Mouse (Mus musculus): ENCODE measurements around the gene March7.

March7 gene

DNA sequence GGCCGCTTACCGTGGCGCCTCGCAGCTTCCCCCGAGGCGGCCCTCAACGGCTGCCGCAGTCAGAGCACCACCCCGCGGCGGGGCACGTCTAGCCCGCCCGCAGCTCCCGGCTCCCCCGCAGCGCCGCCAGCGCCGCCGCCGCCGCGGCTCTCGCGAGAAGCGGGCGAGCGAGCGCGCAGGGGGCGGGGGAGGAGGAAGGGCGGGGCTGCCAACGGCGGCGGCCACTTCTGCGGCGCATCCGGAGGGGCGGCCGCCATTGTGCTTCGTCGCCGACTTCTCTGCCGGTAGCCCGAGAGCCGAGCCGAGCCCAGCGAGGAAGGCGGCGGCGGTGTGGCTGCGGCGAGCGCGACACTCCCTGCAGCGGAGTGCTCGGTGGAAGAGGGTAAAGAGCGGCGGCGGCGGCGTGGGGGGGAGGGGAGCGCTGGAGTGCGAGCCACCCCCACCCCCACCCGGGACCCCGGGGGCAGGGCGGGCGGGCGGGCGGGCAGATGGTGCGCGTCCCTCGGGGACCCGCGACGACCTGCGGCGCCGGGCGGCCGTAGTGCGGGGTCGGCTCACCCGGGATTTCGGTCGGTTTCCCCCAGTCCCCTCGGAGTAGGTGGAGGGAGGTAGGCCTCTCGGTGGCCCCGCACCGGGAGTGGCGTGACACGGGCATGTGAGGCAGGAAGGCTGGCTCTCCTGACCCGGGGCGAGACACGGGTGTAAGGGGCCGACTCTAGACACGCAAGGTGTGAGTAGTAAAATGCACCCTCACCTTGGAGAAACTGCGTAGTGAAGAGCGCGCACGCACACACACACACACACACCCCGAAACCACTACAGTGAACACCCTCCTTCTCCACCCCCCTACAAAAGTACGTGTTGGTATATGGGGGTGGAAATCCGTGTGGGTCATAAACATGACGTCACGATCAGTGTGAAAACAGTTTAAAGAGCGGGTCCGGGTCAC lies at the start of gene March7, which contains the start of gene Baz2b:
March7 (plus strand) TSS at position 185 of the 949 bp plus-strand sequence.
Baz2b (minus strand) TSS at position 137 of the 949 bp plus-strand sequence.
- DNase-seq = peak; percentile 87

DNA sequence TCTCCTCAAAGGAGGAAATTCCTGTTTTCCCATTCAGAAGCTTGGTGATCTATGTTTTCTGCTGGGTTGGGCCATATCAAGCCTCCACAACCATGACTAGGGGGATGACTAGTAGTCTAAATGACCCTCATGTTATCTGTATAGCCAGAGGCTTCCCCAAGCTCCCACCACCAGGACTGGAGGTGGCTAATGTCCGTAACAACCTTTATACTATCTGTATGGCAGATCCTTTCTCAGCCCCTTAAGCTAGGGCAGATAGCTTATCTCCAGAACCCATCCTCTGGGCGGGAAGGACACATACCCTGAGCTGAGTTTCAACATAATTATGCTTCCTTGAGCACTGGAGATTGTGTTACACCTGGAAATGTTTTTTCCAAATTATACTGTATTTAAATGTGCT lies 45.9 kb upstream of the March7 start:
- no peak for DNase-seq

DNA sequence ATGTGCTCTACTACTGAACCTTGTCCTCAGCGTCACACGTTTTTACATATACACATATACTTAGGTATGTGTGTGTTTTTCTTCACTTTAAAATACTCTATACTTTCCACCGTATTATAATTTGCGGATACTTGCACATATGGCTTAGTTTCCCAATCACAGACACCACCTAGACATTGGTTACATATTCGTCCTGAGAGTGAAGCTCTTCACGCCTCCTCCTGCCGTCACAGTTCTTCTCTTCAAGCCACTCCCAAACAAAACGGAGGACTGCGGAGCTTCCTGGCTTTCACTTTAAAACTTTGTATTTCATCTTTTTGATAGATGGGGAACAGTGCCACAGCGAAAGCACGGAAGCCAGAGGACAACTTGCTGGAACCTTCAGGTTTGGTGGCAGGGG lies 44.0 kb upstream of the March7 start:
- no peak for DNase-seq

DNA sequence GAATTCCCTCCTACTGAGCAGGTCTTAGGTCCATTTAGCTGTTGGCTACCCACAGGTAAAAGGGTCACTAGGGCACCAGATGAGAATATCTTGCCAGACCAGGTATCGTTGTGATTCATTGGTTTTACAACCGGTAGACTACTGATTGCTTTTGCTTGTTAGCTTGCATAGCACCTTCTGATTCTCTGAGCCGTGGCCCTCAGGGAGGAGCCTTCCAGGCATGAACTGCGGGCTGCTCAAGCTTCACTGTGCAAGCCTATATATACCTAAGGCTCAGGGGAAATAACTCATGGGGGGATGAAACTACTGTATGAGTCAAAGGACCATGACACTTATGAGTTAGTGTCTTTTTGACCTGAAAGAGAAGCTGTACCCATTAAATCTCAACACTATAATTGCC lies 42.8 kb upstream of the March7 start:
- no peak for DNase-seq

DNA sequence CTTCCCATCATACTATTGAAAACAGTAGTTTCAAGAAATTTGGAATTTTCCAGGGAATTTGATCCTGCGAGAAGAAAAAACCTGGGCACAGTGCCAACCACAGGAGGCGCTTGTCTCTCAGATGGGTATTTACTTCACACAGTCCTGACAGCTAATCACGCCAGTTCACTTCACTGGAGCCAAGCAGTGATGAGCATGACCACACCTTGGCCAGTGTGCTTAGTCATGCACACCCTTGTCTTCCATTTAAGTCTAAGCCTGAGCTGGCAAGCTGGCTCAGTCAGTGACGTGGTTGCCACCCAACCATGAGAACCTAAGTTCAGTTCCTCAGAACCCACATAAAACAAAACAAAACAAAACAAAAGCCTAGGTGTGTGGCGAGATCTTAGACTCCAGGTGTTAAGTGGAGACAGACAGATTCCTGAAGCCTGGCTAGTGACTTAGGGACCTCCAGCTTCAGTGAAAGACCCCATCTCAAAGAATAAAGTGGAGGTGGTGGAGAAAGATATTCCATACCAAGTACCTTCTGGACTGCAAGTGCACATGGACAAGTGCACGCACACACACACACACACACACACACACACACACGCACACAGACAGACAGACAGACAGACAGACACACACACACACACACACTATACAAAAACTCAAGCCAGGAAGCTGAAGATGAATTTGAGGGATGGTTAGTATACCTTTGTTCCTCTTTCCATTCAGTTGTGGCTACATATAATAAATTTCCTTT lies 37.7 kb upstream of the March7 start:
- DNase-seq = peak; percentile 9

DNA sequence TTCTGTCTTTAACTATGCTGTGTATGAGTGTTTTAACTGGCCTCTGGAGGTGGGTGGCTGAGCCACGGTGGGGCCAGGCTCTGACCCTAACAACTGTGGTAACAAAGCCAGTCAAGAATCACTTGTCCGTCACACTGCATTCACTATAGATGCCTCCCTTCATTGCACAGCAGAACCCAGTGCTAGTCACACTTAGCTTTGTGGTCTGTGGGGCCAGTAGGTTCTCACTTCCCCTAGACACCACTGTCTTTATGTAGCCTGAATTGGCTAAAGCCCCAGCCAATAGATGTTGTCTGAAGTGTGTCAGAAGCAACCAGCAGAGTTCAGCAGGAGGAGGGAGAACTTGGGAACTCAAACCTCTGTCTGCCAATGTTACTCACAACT lies 37.2 kb upstream of the March7 start:
- peak; percentile 60 for DNase-seq

DNA sequence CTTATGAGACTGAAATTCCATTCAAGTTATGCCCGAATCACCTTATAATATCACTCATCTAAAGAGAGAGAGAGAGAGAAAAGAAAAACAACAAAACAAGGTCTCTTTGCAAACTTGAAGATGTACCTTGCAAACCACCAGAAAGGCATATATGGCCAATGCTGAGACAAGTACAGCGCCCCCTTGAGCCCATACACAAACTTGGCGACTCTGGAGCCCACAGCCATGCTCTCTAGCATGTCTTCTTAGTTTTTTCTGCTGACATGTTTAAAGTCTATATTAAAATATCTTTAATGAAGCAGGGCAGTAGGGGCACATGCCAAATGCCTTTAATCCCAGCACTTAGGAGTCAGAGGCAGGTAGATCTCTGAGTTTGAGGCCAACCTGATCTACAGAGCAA lies 36.5 kb upstream of the March7 start:
- DNase-seq = no peak

DNA sequence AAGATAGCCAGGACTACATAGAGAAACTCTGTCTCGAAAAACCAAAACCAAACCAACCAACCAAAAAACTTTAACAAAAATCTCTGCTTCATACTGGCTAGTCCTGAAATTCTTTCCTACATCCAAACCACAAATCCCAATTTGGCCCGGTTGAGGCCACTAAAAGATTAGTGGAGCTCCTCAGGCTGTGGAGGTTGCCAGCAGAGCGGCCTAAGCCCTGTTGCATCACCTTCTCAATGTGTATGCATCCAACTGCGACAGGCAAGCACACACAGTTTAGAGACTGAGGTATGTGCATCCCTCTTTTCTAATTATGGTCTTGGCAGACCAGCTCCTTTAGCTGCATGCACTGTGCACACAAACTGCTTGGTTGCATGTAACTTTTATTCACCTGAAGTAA lies 36.1 kb upstream of the March7 start:
- DNase-seq = no peak

DNA sequence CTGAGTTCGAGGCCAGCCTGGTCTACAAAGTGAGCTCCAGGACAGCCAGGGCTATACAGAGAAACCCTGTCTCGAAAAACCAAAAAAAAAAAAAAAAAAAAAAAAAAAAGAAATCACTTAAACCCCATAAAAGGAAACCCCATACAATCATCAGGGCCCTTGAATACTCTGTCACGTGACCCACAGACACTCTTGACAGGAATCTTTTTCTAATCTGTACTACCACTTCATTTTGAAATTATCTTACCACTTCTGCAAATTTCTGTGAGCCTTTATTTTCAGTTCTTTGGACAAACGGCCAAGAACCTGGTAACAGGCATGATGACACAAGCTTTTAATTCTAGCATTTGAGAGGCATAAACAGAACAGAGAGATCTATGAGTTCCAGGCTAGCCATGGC lies 34.6 kb upstream of the March7 start:
- no peak for DNase-seq

DNA sequence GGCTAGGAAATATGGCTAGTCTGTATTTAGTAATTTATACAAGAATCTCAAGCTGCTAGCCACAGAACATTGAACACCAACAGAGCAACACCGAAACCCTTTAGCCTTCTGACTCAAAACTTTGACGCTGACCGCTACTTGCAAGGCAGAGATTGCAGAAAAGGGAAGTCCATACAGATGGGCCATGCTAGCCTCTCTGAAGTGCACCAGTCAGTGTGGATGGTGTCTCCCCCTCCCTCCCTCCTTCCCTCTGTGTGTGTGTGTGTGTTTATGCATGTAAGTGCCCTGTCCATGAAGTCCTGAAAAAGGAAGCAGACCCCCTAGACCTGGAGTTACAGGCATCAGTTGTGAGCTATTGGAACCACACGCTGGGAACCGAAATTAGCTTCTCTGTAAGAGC lies 33.6 kb upstream of the March7 start:
- DNase-seq = peak; percentile 21

DNA sequence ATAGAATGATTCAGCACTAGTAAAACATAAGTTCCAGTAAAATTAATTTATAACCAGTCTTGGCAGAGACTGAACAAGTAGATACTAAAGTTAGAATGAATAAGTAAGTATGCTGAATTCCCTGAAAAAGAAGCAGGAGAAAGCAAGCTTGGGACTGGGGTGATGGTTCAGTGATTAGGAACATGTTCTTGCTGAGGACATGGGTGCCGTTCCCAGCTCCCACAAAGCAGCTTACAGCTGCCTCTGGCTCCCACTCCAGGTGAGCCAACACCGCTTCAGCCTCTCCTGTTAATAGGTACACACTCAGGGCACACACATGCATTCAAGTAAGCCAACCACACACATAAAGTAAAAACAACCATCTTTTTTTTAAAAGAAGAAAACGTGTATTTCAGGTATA lies 32.2 kb upstream of the March7 start:
- no peak for DNase-seq

DNA sequence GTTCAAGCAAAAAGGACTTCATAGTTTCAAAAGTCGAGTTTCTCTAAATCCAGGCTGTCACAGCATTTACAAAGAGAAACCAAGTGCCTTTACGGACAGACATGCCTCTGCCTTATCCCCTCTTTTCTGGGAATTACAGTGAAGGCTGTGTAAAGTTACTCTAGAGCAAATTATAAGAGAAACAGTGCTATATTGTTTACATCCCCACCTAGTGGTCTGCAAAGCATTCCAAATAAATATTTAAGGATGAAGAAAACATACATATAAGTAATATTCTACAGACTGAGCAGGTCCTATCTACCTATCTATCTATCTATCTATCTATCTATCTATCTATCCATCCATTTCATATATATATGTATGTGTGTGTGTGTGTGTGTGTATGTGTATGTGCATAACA lies 28.0 kb upstream of the March7 start:
- no peak for DNase-seq

DNA sequence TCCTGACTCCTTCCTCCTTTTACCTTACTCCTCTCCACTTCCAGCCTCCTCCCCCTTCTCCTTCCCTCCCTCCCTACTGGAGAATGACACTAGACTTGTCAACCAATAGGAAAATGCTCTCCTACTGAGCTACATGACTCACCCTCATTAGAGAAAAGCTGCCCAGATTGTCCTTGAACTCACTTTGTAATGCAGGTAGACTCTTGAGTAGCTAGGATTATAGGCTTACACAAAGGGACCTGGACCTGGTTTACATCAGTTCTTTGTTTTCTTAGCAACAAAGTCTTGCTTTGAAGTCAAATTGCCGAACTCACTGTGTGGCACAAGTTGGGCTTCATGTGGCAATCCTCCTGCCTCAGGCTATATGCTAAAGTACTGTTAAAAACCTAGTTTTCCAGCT lies 12.8 kb upstream of the March7 start:
- no peak for DNase-seq

DNA sequence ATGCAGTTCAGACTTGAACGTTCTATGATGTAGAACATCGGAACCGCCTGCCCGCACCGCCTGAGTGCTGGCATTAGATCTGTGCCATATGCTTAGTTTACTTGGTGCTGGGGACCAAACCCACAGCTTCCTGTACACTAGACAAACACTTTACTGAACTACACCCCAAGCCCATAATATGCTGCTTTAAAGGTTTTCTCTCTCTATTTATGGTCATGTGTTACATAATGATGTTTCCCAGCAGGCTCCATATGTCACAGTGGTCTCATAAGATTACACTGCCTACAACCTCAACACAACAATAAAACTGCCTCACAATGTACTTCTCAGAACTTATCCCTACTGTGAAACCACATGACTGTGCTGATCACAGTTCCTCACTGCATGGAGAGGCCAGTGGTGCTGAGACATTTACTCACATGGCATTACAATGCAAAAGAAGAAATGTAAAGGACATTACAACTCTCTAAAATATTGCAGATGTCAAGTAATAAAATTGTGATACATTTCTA lies 9.6 kb upstream of the March7 start:
- no peak for DNase-seq

DNA sequence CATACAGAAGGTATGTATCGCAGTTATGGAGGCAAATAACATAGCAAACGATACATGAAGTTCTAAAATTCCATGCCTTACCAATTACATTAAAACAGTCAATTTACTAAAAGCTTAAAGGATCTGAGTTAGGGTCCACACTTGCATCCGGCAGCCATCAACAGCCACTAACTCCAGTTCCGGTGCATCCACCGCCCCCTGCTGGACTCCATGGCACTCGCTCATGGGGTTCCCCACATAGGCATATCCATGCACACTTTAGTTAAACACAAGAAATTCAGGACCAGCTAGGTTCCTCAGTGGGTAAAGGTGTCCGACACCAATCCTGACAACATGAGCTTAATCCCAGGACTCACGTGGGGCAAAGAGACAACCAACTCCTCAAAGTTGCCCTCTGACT lies 9.0 kb upstream of the March7 start:
- no peak for DNase-seq

DNA sequence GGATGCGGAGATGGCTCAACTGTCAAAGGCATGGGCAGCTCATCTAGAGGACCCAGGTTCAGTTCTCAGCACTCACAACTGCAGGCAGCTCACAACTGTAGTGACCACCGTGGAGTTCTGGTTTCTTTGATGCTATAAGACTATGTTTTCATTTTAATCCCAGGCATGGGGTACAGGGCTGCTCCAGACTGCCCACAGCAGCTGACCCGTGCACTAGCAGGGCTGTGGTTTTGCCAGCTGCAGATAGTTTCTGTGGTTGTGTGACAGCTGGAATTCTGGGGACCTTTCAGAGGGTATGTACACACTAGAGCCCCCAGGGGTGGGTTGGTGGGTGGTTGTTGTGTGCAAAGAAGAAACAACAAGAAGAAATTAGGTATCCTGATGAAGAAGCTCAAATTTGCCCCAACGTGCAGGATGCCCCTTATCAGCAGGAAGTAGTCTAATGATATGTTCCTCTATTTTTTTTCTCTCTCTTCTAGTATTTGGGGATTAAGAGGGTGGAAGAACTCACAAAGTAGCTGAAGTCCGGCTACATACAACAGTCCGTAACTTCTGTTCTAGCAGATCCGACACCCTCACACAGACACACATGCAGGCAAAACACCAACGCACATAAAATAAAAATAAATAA lies 6.7 kb upstream of the March7 start:
- no peak for DNase-seq

DNA sequence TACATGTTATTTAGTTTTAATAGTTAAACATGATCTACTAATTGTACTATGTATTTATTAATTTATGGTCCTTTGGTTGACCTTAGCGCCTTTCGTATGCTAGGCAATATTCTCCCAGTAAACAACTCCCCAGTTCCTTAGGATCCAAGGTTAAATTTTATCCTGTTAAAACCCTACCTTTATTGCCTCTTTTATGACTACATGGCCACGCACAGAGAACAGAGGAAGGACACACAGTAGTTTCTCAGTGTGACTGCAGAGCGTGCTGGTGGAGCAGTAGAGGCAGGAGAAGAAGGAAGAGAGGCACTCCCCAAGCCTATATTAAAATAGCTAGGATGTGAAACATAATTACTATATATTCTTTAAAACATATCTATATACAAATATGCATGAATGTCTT lies 6.0 kb upstream of the March7 start:
- no peak for DNase-seq

DNA sequence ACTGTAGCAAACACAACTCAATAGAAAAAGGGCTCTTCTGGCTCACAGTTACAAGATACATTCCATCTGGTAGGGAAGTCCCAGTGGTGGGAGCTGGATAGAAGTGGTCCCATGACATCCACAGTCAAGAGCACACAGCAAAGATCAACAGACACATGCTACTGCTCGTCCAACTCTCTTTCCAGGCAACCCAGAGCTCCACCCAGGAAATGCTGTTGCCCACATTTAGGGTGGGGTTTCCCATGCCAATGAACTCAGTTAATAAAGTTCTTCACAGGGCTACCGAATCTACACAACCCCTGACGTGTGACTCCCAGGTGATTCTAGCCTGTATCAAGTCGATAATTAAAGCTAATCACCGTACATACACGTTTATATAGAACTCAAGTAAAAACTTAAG lies 5.5 kb upstream of the March7 start:
- DNase-seq = no peak

DNA sequence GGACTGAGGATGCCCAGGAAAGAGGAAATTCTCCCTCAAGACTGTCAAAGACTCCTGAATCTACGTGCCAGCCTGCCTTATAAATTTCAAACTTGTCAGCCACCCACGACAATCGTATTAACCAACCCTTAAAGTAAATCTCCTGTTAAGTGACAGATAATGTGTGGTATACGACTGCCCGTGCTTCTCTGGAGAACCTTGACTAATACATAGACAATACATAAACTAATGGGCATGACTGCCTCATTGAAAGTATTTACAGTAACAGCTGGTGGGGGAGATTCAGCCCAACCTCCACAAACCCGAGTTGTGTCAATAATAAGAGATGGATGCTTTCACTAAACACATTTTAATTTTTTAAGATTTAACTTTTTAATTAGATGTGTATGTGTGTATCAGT lies 3.9 kb upstream of the March7 start:
- DNase-seq = no peak

DNA sequence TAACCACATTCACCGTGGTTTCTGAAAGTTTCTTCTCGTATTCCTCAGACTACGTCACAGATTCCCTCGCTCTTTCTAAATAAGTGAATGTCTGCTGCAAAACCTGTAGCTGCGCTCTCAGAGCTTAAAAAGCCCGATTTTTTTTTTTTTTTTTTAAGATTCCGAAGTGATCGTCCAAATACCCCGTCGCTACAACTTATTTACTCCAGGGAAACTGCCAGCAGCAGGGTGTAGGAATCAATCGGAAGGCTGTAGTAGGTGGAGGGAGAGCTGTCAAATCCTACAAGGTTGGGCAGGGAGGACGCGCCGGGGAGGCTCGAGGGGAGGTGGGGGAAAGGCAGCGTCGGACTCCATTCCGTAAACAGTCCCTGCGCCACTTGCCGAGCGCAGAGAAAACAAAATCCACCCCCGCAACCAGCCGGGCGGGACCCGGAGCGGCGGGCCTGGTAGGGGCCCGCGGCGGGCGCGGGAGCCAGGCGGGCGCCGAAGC lies 520 bp upstream of the March7 start:
- DNase-seq = peak; percentile 35

DNA sequence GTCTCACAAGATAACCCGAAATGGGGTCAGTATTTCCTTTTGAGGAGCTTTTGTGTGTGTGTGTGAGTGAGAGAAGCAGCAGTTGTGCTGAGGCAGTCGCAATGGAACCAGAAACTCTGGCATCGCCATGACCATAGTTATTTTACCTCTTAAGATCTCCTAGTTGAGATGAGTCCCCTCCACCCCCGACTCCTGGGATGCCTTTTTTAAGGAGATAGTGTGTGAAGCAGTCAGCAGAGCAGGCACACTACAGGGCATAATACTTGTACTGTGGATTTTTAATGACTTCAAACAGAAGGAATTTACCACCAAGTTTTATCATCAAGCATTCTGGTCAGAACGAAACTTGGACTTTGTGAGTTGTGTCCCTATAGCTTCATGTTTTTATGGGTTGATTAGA lies 1.1 kb downstream of the March7 start:
- no peak for DNase-seq

DNA sequence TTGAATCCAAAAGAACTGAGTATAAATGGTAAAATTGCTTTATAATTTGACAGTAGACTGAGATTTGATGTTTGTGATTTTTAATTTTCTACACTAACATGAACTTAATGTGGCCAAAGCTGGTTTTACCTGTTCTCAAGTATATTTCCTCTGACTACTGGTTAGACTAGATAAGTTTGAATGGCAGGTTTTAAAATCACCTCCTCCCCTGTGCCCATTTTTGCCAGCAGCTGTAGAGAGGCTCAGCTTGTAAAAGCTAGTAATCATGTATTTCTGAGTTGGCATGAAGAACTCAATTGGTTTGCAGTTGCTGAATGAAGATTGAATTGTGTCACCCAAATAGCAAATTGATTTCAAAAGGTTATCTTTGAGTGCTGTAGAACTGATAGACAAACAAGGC lies 2.8 kb downstream of the March7 start:
- no peak for DNase-seq

DNA sequence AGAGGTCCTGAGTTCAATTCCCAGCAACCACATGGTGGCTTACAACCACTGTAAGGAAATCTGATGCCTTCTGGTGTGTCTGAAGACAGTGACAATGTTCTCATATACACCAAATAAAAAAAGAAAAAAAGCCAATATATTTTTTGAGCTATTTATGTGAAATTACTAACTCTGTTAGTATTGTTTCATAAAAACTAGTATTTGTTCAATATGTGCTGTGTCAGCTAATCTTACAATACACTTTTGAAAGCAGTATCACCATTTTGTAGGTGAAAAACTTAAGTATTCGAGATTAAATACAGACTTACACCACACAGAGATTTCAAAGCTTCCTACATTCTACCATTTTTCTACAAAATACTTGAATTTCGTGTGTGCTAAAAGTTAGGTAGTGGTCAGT lies 5.0 kb downstream of the March7 start:
- DNase-seq = no peak
